Mouse (Mus musculus) brain, embryonic 14.5 days (tissue): ENCODE measurements around the gene Dpf3.

Experiments used
- CTCF ChIP-seq: fragments of 200-500 bp; IDR thresholded peaks from 2 replicates; pipeline ENCODE4 v1.5.1; 2012; ENCODE audit warnings: inconsistent platforms, mild to moderate bottlenecking, moderate library complexity, borderline replicate concordance; ENCODE audit not compliant: insufficient read depth, insufficient read length; ENCODE audit errors: extremely low read depth
- POLR2A ChIP-seq: fragments of 200-500 bp; IDR thresholded peaks from 2 replicates; pipeline ENCODE4 v1.6.1; 2012; ENCODE audit warnings: mild to moderate bottlenecking, inconsistent platforms, borderline replicate concordance; ENCODE audit not compliant: poor library complexity, insufficient read depth, insufficient read length, severe bottlenecking; ENCODE audit errors: extremely low read depth

- TF ChIP-seq CTCF (no peak), POLR2A (no peak)
Measured at GRCm38 (mm10) chr12:83475419-83475818, 12.1 kb downstream of the Dpf3 start.
